Mouse (Mus musculus) layer of hippocampus, postnatal 25 days (tissue): ENCODE data around the gene Cd37. TPM values are rescaled to one million over a fixed set of nuclear protein-coding genes. Genes with fewer than 3 reads are reported as not detected.
A peak's percentile ranks its signal among the peaks of the same experiment; 100 is the strongest.
"Not testable (repeated sequence)": the region's sequence is repeated elsewhere in the genome, so short reads cannot be mapped to it uniquely, and the experiment has no call there.

Experiments used
- DNase-seq, 2 experiments: peaks; one replicate each; pipeline ENCODE4 v3.0.0; 2022; ENCODE audit warnings: mixed read lengths in 2 of 2, low spot score in 1 of 2; ENCODE audit errors: extremely low spot score in 1 of 2
- total RNA-seq, 2 experiments: library from RNA; stranded (reverse); gene quantifications; 2 replicates each; pipeline ENCODE4 v1.2.3; 2021

Gene Cd37
- 1 to 10 TPM; 3.1 to 5.7 TPM for total RNA-seq

GRCm38 (mm10) chr7:45238723-45239496, at the start of gene Cd37:
Cd37 (minus strand) TSS chr7:45239115.
- DNase-seq: no peak

- no peak for DNase-seq
Observed at GRCm38 (mm10) chr7:45286486-45286885, 47.6 kb upstream of the Cd37 start.

GRCm38 (mm10) chr7:45277136-45277760, 38.3 kb upstream of the Cd37 start, which contains the start of gene Slc6a21:
Slc6a21 (plus strand) TSS chr7:45277513.
- peak; percentile 66 to 77 for DNase-seq

- DNase-seq: no peak
Observed at GRCm38 (mm10) chr7:45273672-45274071, 34.8 kb upstream of the Cd37 start.

- DNase-seq: no peak
Observed at GRCm38 (mm10) chr7:45272786-45273412, 34.0 kb upstream of the Cd37 start.

- DNase-seq: no peak
Observed at GRCm38 (mm10) chr7:45265518-45265917, 26.6 kb upstream of the Cd37 start.

GRCm38 (mm10) chr7:45264348-45264747, 25.4 kb upstream of the Cd37 start:
- DNase-seq: no peak

- no peak for DNase-seq
Observed at GRCm38 (mm10) chr7:45263006-45263607, 24.2 kb upstream of the Cd37 start.

GRCm38 (mm10) chr7:45262266-45262665, 23.4 kb upstream of the Cd37 start:
- DNase-seq: no peak

- no peak for DNase-seq
Observed at GRCm38 (mm10) chr7:45259281-45259680, 20.4 kb upstream of the Cd37 start.

- no peak for DNase-seq
Observed at GRCm38 (mm10) chr7:45257063-45257840, 18.3 kb upstream of the Cd37 start.

- not testable (repeated sequence) for DNase-seq
Observed at GRCm38 (mm10) chr7:45255822-45256221, 16.9 kb upstream of the Cd37 start.

GRCm38 (mm10) chr7:45253806-45254205, 14.9 kb upstream of the Cd37 start:
- no peak for DNase-seq

GRCm38 (mm10) chr7:45247666-45248065, 8.8 kb upstream of the Cd37 start:
- no peak for DNase-seq

- no peak for DNase-seq
Observed at GRCm38 (mm10) chr7:45241389-45241749, 2.5 kb upstream of the Cd37 start.

- peak in 1 of 2 experiments; percentile 35 for DNase-seq
Observed at GRCm38 (mm10) chr7:45240633-45241388, 1.9 kb upstream of the Cd37 start, which contains the start of gene Slc6a16. Slc6a16 (plus strand) TSS chr7:45241085.

GRCm38 (mm10) chr7:45240109-45240508, 1.2 kb upstream of the Cd37 start:
- DNase-seq: no peak

GRCm38 (mm10) chr7:45237747-45238699, 892 bp downstream of the Cd37 start:
- no peak for DNase-seq
